Mouse (Mus musculus): ENCODE data around the gene Rab43. TPM values are rescaled to one million over a fixed set of nuclear protein-coding genes. Genes with fewer than 3 reads are reported as not detected.
A peak's percentile ranks its signal among the peaks of the same experiment; 100 is the strongest.

Rab43 gene
- polyA plus RNA-seq, 1 experiment from 2014 or later: 10.9 TPM

DNA sequence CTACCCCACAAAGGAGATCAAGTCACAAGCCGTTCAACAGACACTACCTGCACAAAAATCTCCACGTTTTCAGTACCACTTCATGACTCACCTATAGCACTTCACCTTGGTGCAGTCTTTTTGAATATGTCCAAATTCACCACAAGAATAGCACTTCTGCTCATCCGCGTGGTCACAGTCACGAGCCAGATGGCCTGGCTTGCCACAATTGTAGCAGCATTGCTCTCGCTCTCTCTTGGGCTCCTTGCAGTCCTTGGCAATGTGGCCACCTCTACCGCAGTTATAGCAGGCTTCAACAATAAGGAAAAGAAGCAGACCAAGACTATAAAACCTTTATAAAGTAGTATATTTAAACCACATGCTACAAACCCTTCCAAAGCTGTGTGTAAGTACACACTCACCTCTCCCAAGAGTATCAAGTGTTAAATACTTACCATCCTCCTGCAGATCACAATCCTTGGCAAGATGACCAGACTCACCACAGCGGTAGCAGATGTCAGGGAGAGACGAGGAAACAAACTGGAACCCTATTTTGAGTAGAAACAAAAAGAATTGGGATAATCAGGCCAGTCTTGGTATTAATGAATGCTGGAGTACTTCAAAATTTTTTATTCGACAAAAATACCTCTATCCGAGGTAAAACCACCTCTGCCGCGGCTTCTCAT, 33.2 kb upstream of the Rab43 start:
- Histone ChIP-seq H3K9me3 (ENCODE audit: control insufficient read depth, low read depth, low read length) (no peaks in the 10 kb centered on the region), H3K9ac (replicated peaks; ENCODE audit: low read depth, low read length) (no peak overlapping the region), H3K27me3 (ENCODE audit: control insufficient read depth, insufficient read depth, low read length) (no peaks in the 10 kb centered on the region), H3K4me1 (ENCODE audit: control insufficient read depth, insufficient read depth, low read length) (peaks cover 17% of the 10 kb centered on the region), H3K36me3 (ENCODE audit: control insufficient read depth, insufficient read depth, low read length) (peaks cover 46% of the 10 kb centered on the region), H3K27ac (ENCODE audit: low read length) (no peak overlapping the region), H3K4me3 (ENCODE audit: low read depth, low read length) (no peak overlapping the region), H3K4me2 (replicated peaks; ENCODE audit: low read depth, low read length) (no peak overlapping the region)
- 93% methylated on average over 13 of the region's 13 CpGs for WGBS
- ATAC-seq (ENCODE audit: insufficient number of reproducible peaks, insufficient read depth, low FRiP score, low read depth): no peak

DNA sequence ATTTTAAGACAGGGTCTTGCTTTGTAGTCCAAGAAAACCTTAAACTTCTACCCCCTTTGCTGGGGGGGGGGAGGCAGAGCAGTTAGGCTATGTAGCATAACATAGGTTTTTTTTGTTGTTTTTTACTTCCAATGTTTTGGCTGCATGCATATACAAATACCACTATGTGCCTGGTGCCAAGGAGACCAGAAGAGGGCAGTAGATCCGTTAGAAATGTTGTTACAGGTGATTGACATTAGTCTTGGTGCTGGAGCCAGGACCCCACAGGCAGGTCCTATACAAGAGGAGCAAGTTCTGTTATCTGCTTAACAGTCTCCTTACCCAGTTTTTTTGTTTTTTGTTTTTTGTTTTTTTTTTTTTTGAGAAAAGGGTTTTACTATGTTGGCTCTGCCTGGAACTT, 30.3 kb upstream of the Rab43 start:
- H3K27ac ChIP-seq (ENCODE audit: low read length): no peak overlapping the region
- H3K4me1 ChIP-seq (ENCODE audit: control insufficient read depth, insufficient read depth, low read length): peaks cover 7% of the 10 kb centered on the region; the same call in 1 of the 2 replicates
- no peaks in the 10 kb centered on the region for H3K9me3 ChIP-seq (ENCODE audit: control insufficient read depth, low read depth, low read length)
- H3K4me2 ChIP-seq (replicated peaks; ENCODE audit: low read depth, low read length): no peak overlapping the region
- no peak overlapping the region for H3K9ac ChIP-seq (replicated peaks; ENCODE audit: low read depth, low read length)
- peaks cover 37% of the 10 kb centered on the region for H3K36me3 ChIP-seq (ENCODE audit: control insufficient read depth, insufficient read depth, low read length)
- WGBS: 22% methylated on average over 1 of the region's 1 CpGs
- no peak for ATAC-seq (ENCODE audit: insufficient number of reproducible peaks, insufficient read depth, low FRiP score, low read depth)
- H3K27me3 ChIP-seq (ENCODE audit: control insufficient read depth, insufficient read depth, low read length): no peaks in the 10 kb centered on the region
- no peak overlapping the region for H3K4me3 ChIP-seq (ENCODE audit: low read depth, low read length)

DNA sequence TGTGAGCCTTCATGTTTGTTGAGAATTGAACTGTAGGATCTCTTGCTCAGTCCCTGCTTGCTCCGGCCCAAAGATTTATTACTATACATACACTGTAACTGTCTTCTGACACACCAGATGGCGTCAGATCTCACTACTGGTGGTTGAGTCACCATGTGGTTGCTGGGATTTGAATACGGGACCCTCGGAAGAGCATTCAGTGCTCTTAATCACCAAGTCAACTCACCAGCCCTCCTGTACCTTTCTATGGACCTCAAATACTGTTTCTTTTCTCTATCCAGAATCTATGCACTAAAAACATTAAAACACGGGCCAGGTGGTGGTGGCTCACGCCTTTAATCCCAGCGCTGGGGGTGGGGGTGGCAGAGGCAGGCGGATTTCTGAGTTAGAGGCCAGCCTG, 29.7 kb upstream of the Rab43 start:
- no peaks in the 10 kb centered on the region for H3K27me3 ChIP-seq (ENCODE audit: control insufficient read depth, insufficient read depth, low read length)
- no peak overlapping the region for H3K9ac ChIP-seq (replicated peaks; ENCODE audit: low read depth, low read length)
- WGBS: 81% methylated on average over 8 of the region's 8 CpGs
- H3K9me3 ChIP-seq (ENCODE audit: control insufficient read depth, low read depth, low read length): no peaks in the 10 kb centered on the region
- no peak overlapping the region for H3K4me2 ChIP-seq (replicated peaks; ENCODE audit: low read depth, low read length)
- peaks cover 37% of the 10 kb centered on the region for H3K36me3 ChIP-seq (ENCODE audit: control insufficient read depth, insufficient read depth, low read length)
- ATAC-seq (ENCODE audit: insufficient number of reproducible peaks, insufficient read depth, low FRiP score, low read depth): no peak
- H3K27ac ChIP-seq (ENCODE audit: low read length): no peak overlapping the region
- H3K4me1 ChIP-seq (ENCODE audit: control insufficient read depth, insufficient read depth, low read length): peaks cover 5% of the 10 kb centered on the region; the same call in 1 of the 2 replicates
- no peak overlapping the region for H3K4me3 ChIP-seq (ENCODE audit: low read depth, low read length)

DNA sequence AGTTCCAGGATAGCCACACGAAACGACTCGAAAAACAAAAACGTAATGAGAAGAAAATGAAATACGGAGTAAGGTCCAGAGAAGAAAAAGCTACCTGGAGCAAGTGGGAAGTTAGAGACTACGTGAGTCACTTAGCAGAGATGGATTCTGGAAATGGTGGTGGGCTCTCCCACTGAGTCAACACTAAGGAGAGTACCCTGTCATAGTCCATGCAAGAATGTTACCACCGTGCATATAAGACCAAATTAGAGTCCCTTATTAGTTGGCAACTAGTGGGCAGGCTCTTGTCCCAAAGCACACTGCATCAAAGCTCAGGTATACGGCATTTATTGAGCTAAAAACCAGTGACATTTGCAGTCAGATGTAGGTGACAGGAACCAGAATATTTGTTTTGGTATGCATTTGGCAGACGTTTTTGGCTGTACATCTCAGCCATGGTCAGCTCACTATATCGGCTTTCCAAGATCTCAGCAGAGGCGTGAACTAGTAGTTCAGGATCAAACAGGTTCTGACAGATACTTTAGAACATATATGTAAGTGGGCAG, 27.9 kb upstream of the Rab43 start:
- Histone ChIP-seq H3K4me3 (ENCODE audit: low read depth, low read length) (no peak overlapping the region), H3K9me3 (ENCODE audit: control insufficient read depth, low read depth, low read length) (no peaks in the 10 kb centered on the region), H3K9ac (replicated peaks; ENCODE audit: low read depth, low read length) (no peak overlapping the region), H3K27ac (ENCODE audit: low read length) (no peak overlapping the region), H3K27me3 (ENCODE audit: control insufficient read depth, insufficient read depth, low read length) (no peaks in the 10 kb centered on the region), H3K4me1 (ENCODE audit: control insufficient read depth, insufficient read depth, low read length) (peaks cover 5% of the 10 kb centered on the region; the same call in 1 of the 2 replicates), H3K4me2 (replicated peaks; ENCODE audit: low read depth, low read length) (no peak overlapping the region), H3K36me3 (ENCODE audit: control insufficient read depth, insufficient read depth, low read length) (peaks cover 33% of the 10 kb centered on the region)
- no peak for ATAC-seq (ENCODE audit: insufficient number of reproducible peaks, insufficient read depth, low FRiP score, low read depth)
- 58% methylated on average over 11 of the region's 11 CpGs for WGBS

DNA sequence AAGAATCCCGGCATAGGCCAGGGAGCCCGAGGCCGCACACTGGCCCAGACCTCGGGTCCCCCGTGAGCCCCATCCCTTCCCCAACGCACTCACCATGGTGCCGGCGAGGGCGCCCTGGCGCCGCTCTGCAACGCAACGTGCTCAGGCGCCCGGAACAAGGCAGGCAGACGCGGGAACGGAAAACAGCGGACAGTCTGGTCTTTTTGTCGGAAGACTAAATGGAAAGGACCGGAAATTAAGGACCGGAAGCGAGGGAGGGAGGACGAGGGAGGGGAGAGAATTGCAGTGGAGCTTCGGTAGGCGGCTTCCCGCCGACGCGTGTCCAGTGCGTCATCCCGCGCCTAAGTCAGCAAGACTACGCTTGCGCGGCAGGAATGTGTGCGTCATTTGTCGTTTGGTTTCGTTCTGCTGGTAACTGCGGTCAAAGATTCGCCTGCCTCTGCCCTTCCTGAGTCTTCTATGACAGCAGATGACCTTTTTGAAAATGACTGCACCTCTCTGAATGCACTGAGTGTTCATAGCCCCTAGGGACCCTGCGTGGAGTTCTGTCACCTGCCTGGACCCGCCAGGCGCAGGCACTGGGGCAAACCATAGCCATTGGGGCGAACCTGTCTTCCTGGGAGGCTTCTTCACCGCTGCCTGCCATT, 26.7 kb upstream of the Rab43 start, which contains the start of gene Isy1:
Gene Isy1 (minus strand): TSS at position 248 of the 647 bp plus-strand sequence.
- H3K36me3 ChIP-seq (ENCODE audit: control insufficient read depth, insufficient read depth, low read length): peaks cover 24% of the 10 kb centered on the region
- H3K27me3 ChIP-seq (ENCODE audit: control insufficient read depth, insufficient read depth, low read length): no peaks in the 10 kb centered on the region
- H3K9me3 ChIP-seq (ENCODE audit: control insufficient read depth, low read depth, low read length): no peaks in the 10 kb centered on the region
- peak within 1 kb of the TSS; percentile 89 for H3K9ac ChIP-seq (replicated peaks; ENCODE audit: low read depth, low read length)
- H3K27ac ChIP-seq (ENCODE audit: low read length): peak within 1 kb of the TSS; percentile 93
- under 1% methylated on average over 43 of the region's 46 CpGs for WGBS
- H3K4me1 ChIP-seq (ENCODE audit: control insufficient read depth, insufficient read depth, low read length): peaks cover 5% of the 10 kb centered on the region; the same call in 1 of the 2 replicates
- peak within 1 kb of the TSS; percentile 72 for H3K4me2 ChIP-seq (replicated peaks; ENCODE audit: low read depth, low read length)
- H3K4me3 ChIP-seq (ENCODE audit: low read depth, low read length): peak within 1 kb of the TSS; percentile 61
- peak; percentile 97 for ATAC-seq (ENCODE audit: insufficient number of reproducible peaks, insufficient read depth, low FRiP score, low read depth)

DNA sequence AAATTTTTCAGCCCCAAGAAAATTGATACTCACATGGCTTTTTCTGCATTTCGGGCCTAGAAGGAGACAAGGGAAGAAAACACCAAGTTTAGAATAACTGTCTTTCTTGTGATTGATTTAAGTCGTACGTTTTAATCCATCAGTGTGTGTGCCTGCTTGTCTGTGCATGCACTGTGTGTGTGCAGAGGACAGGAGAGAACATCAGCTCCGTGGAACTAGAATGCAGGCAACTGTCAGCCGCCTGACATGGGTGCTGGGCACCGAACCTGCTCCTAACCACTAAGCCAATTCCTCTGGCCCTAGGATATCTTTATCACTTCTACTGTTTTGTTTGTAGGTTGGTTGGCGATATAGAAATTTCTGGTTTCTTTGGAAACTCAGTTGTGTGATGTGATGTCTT, 23.7 kb upstream of the Rab43 start, which contains the start of gene Gm45140:
Gene Gm45140 (minus strand): TSS at position 101 of the 400 bp plus-strand sequence.
- Histone ChIP-seq H3K4me2 (replicated peaks; ENCODE audit: low read depth, low read length) (no peak within 1 kb of the TSS), H3K27ac (ENCODE audit: low read length) (no peak within 1 kb of the TSS), H3K9ac (replicated peaks; ENCODE audit: low read depth, low read length) (no peak within 1 kb of the TSS), H3K27me3 (ENCODE audit: control insufficient read depth, insufficient read depth, low read length) (no peaks in the 10 kb centered on the region), H3K4me3 (ENCODE audit: low read depth, low read length) (no peak within 1 kb of the TSS), H3K9me3 (ENCODE audit: control insufficient read depth, low read depth, low read length) (no peaks in the 10 kb centered on the region), H3K36me3 (ENCODE audit: control insufficient read depth, insufficient read depth, low read length) (peaks cover 8% of the 10 kb centered on the region; the same call in 1 of the 2 replicates), H3K4me1 (ENCODE audit: control insufficient read depth, insufficient read depth, low read length) (peaks cover 5% of the 10 kb centered on the region; the same call in 1 of the 2 replicates)
- WGBS: 89% methylated on average over 7 of the region's 7 CpGs
- ATAC-seq (ENCODE audit: insufficient number of reproducible peaks, insufficient read depth, low FRiP score, low read depth): no peak

DNA sequence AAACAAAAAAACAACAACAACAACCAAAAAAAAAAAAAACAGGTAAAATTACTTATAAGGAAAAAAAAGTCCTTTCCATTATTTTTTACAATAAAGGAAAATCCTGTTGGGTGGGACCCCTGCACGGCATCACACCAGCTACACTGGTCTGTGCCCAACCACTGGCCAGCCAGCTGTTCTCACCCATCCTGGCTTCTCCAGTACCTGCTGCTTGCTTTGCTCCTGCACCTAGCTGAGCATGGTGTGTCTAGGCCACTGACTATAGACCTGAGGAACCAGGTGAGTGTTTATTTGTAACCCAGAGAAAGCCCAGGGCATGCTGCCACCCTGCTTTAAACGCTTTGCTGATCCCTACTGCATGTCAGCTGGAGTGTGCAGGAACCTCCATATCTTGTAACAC, 8.4 kb upstream of the Rab43 start:
- ATAC-seq (ENCODE audit: insufficient number of reproducible peaks, insufficient read depth, low FRiP score, low read depth): no peak
- Histone ChIP-seq H3K4me1 (ENCODE audit: control insufficient read depth, insufficient read depth, low read length) (no peaks in the 10 kb centered on the region), H3K36me3 (ENCODE audit: control insufficient read depth, insufficient read depth, low read length) (peaks cover 67% of the 10 kb centered on the region), H3K27me3 (ENCODE audit: control insufficient read depth, insufficient read depth, low read length) (no peaks in the 10 kb centered on the region), H3K9ac (replicated peaks; ENCODE audit: low read depth, low read length) (no peak overlapping the region), H3K4me2 (replicated peaks; ENCODE audit: low read depth, low read length) (no peak overlapping the region), H3K4me3 (ENCODE audit: low read depth, low read length) (no peak overlapping the region), H3K9me3 (ENCODE audit: control insufficient read depth, low read depth, low read length) (no peaks in the 10 kb centered on the region), H3K27ac (ENCODE audit: low read length) (no peak overlapping the region)
- 92% methylated on average over 2 of the region's 2 CpGs for WGBS

DNA sequence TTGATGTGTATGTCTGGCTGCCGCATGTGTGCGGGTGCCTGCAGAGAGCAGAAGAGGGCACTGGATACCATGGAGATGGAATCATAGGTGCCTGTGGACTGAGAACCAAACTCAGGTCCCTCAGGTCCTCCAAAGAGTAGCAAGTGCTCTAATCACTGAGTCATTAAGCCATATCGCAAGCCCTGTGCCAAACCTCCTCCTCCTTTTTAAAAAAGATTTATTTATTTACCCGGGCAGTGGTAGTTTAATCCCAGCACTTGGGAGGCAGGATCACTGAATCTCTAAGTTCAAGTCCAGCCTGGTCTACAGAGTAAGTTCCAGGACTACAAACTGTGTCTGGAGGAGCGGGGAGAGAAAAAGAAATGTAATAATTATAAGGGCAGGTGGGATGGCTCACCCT, 2.5 kb upstream of the Rab43 start:
- H3K27ac ChIP-seq (ENCODE audit: low read length): no peak overlapping the region
- no peaks in the 10 kb centered on the region for H3K9me3 ChIP-seq (ENCODE audit: control insufficient read depth, low read depth, low read length)
- peaks cover 4% of the 10 kb centered on the region; the same call in 1 of the 2 replicates for H3K4me1 ChIP-seq (ENCODE audit: control insufficient read depth, insufficient read depth, low read length)
- no peak for ATAC-seq (ENCODE audit: insufficient number of reproducible peaks, insufficient read depth, low FRiP score, low read depth)
- no peak overlapping the region for H3K9ac ChIP-seq (replicated peaks; ENCODE audit: low read depth, low read length)
- no peak overlapping the region for H3K4me2 ChIP-seq (replicated peaks; ENCODE audit: low read depth, low read length)
- WGBS: 90% methylated on average over 5 of the region's 5 CpGs
- H3K27me3 ChIP-seq (ENCODE audit: control insufficient read depth, insufficient read depth, low read length): no peaks in the 10 kb centered on the region
- peaks cover 30% of the 10 kb centered on the region for H3K36me3 ChIP-seq (ENCODE audit: control insufficient read depth, insufficient read depth, low read length)
- H3K4me3 ChIP-seq (ENCODE audit: low read depth, low read length): no peak overlapping the region
